Comparison of ENCODE assay signal across 7 mouse cellular contexts in the genomic region with DNA sequence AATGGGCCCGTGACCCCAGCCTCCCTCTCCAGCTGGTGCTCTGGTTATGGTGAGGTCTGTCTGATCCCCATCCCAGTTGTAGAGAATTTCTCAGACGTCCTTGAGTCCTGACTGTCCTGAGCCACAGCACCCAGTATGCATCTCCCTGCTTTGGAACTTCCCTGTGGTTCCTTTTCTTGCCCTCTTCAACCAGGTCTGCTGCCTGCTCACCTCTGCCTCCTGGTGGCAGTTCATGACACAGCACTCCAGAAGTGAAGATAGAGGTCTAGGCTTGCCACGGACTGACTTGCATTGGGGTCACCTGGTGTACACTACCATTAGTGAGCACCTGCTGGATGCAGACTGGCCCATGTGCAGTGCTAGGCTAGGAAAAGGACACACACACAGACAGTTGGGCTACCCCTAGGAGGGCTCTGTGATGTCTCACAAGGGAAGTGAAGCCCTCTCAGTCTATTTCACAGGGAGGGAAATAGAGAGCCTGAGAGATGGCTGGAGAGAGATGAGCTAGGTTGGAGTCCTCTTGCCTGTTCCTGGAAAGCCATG. TPM values are rescaled to one million over a fixed set of nuclear protein-coding genes. Genes with fewer than 3 reads are reported as not detected.
A peak's percentile ranks its signal among the peaks of the same experiment; 100 is the strongest.
DNase-seq lines count a peak whose midpoint lies in the region.

No protein-coding gene starts in this region.

- intact Hi-C loops in heart, postnatal 36 days (cut with DNase I): loop anchor here (1.0 to 5.0 kb wide), 3 partner anchors 123 to 259 kb away; no protein-coding TSS in a partner anchor

- peak; percentile 22 for DNase-seq in ovary, postnatal 10 days (ENCODE audit: low spot score)
- no peak for DNase-seq in ovary, adult 18-20 months (ENCODE audit: low spot score)
- DNase-seq in adrenal gland, adult 8-10 months: peak; percentile 37
- DNase-seq in cerebellum, postnatal 4 days (ENCODE audit: low spot score in 2 of 2): peak; percentile 66 to 77
- peak; percentile 27 to 59 for DNase-seq in heart, postnatal 36 days
- peak; percentile 6 to 11 for DNase-seq in lung, adult 18-20 months
- peak; percentile 61 for DNase-seq in retina, postnatal 7 days (ENCODE audit: low read depth, low spot score)

RNA-seq across cellular contexts. Expression of a gene that starts 8.1 kb away (rescaled TPM):
- total RNA-seq in adrenal gland, adult 8-10 months (2022): under 1 TPM in 2 of 4 experiments, not detected in 2; 0.44 to 0.59 TPM
- total RNA-seq in heart, postnatal 36 days (2021): not detected

RNA-seq across cellular contexts. Expression of a gene that starts 11.9 kb away (rescaled TPM):
- not detected for total RNA-seq in adrenal gland, adult 8-10 months (2022)
- not detected for total RNA-seq in heart, postnatal 36 days (2021)

RNA-seq across cellular contexts. Expression of a gene that starts 29.8 kb away (rescaled TPM):
- 1 to 10 TPM in 2 of 4 experiments, under 1 TPM in 1, not detected in 1; 0.30 to 6.2 (median 4.9) TPM for total RNA-seq in adrenal gland, adult 8-10 months (2022)
- not detected for total RNA-seq in heart, postnatal 36 days (2021)

RNA-seq across cellular contexts. Expression of a gene that starts 44.8 kb away (rescaled TPM):
- under 1 TPM in 1 of 4 experiments, not detected in 3; 0.17 TPM for total RNA-seq in adrenal gland, adult 8-10 months (2022)
- not detected for total RNA-seq in heart, postnatal 36 days (2021)

RNA-seq across cellular contexts. Expression of a gene that starts 55.1 kb away (rescaled TPM):
- total RNA-seq in adrenal gland, adult 8-10 months (2022): under 1 TPM in 1 of 4 experiments, not detected in 3; 0.17 TPM
- total RNA-seq in heart, postnatal 36 days (2021): not detected
